Mouse (Mus musculus) embryonic facial prominence, embryonic 13.5 days (tissue): ENCODE measurements around the gene Gm13287. TPM values are rescaled to one million over a fixed set of nuclear protein-coding genes. Genes with fewer than 3 reads are reported as not detected.
A peak's percentile ranks its signal among the peaks of the same experiment; 100 is the strongest.
"Not testable (repeated sequence)": the region's sequence is repeated elsewhere in the genome, so short reads cannot be mapped to it uniquely, and the experiment has no call there.

ENCODE experiments used
- ATAC-seq: fragments of 200-750 bp; cut with Nextera tagmentation; 2 replicates; pipeline ENCODE4 v1.8.0; 2017; ENCODE audit warnings: low read depth; ENCODE audit not compliant: insufficient number of reproducible peaks, insufficient read depth, low FRiP score, low TSS enrichment
- H3K27ac ChIP-seq: fragments of 300-500 bp; sonication (generic); 2 replicates; pipeline ENCODE4 v1.5.1; 2015; ENCODE audit warnings: moderate library complexity, mild to moderate bottlenecking, inconsistent platforms
- H3K27me3 ChIP-seq: fragments of 300-500 bp; sonication (generic); 2 replicates; pipeline ENCODE4 v1.6.1; 2015; ENCODE audit warnings: mild to moderate bottlenecking, inconsistent platforms
- H3K36me3 ChIP-seq: fragments of 300-500 bp; sonication (generic); 2 replicates; pipeline ENCODE4 v1.6.1; 2015; ENCODE audit warnings: mild to moderate bottlenecking, inconsistent platforms
- H3K4me1 ChIP-seq: fragments of 300-500 bp; sonication (generic); 2 replicates; pipeline ENCODE4 v1.6.1; 2015; ENCODE audit warnings: inconsistent platforms
- H3K4me2 ChIP-seq: fragments of 300-500 bp; sonication (generic); 2 replicates; pipeline ENCODE4 v1.6.1; 2015; ENCODE audit warnings: moderate library complexity, mild to moderate bottlenecking, inconsistent platforms
- H3K4me3 ChIP-seq: fragments of 300-500 bp; sonication (generic); 2 replicates; pipeline ENCODE4 v1.5.1; 2015; ENCODE audit warnings: mild to moderate bottlenecking, inconsistent platforms
- H3K9ac ChIP-seq: fragments of 300-500 bp; sonication (generic); 2 replicates; pipeline ENCODE4 v1.6.1; 2015; ENCODE audit warnings: mild to moderate bottlenecking, inconsistent platforms
- H3K9me3 ChIP-seq: fragments of 300-500 bp; sonication (generic); 2 replicates; pipeline ENCODE4 v1.6.1; 2016; ENCODE audit warnings: inconsistent platforms
- WGBS: fragments of 180-500 bp; shearing (Covaris S2); methylation state at CpG from one replicate; pipeline ENCODE4 v1.1.7; 2015; ENCODE audit warnings: mixed read lengths; 5-methylcytosine and 5-hydroxymethylcytosine counted together
- polyA plus RNA-seq: library from polyadenylated mRNA; unstranded; fragments of >200 nt; fragmentation: Nextera tagmentation; extraction: Ambion mirVana; gene quantifications from 2 replicates; pipeline ENCODE4 v1.2.1, GENCODE M21; 2015

The Gm13287 gene
- polyA plus RNA-seq, 1 experiment from 2014 or later: not detected

GRCm38 (mm10) chr4:88805761-88806160 is 2.7 kb downstream of the Gm13287 start:
- H3K9ac ChIP-seq: 0 out of 2 replicates have a peak overlapping the region, but pooled peaks have one; percentile 55
- H3K4me2 ChIP-seq: peak overlapping the region; percentile 45
- H3K36me3 ChIP-seq, H3K9me3 ChIP-seq, ATAC-seq, H3K27ac ChIP-seq, H3K4me1 ChIP-seq, H3K27me3 ChIP-seq: not testable (repeated sequence)
- peak overlapping the region; percentile 32 for H3K4me3 ChIP-seq
- WGBS: 0% methylated on average over 13 of the region's 34 CpGs

GRCm38 (mm10) chr4:88815928-88816327 is 12.9 kb downstream of the Gm13287 start, which contains the start of gene Ifna7:
Gene Ifna7, plus strand, starts transcription at chr4:88816228.
- ATAC-seq: no peak
- H3K27ac ChIP-seq: no peak within 1 kb of the TSS
- H3K36me3 ChIP-seq: no peaks in the 10 kb centered on the region
- no peaks in the 10 kb centered on the region for H3K4me1 ChIP-seq
- H3K4me3 ChIP-seq: no peak within 1 kb of the TSS
- H3K9ac ChIP-seq: no peak within 1 kb of the TSS
- H3K4me2 ChIP-seq: no peak within 1 kb of the TSS
- no peaks in the 10 kb centered on the region for H3K9me3 ChIP-seq
- WGBS: 63% methylated on average over 3 of the region's 3 CpGs
- 0 out of 2 replicates have a peak, but pooled peaks cover 3% of the 10 kb centered on the region for H3K27me3 ChIP-seq

GRCm38 (mm10) chr4:88819659-88820058 is 16.6 kb downstream of the Gm13287 start, which contains the start of gene Ifna11:
Gene Ifna11, plus strand, starts transcription at chr4:88819959.
- Histone ChIP-seq H3K4me3 (no peak within 1 kb of the TSS), H3K4me1 (no peaks in the 10 kb centered on the region), H3K36me3 (no peaks in the 10 kb centered on the region), H3K4me2 (no peak within 1 kb of the TSS), H3K9me3 (no peaks in the 10 kb centered on the region), H3K27ac (no peak within 1 kb of the TSS), H3K27me3 (0 out of 2 replicates have a peak, but pooled peaks cover 3% of the 10 kb centered on the region), H3K9ac (no peak within 1 kb of the TSS)
- no peak for ATAC-seq
- 91% methylated on average over 1 of the region's 1 CpGs for WGBS

- no peaks in the 10 kb centered on the region for H3K4me1 ChIP-seq
- H3K4me3 ChIP-seq: no peak overlapping the region
- no peak for ATAC-seq
- no peak overlapping the region for H3K9ac ChIP-seq
- WGBS: 23% methylated on average over 4 of the region's 4 CpGs
- no peaks in the 10 kb centered on the region for H3K9me3 ChIP-seq
- no peak overlapping the region for H3K27ac ChIP-seq
- H3K36me3 ChIP-seq: no peaks in the 10 kb centered on the region
- 0 out of 2 replicates have a peak, but pooled peaks cover 2% of the 10 kb centered on the region for H3K27me3 ChIP-seq
- no peak overlapping the region for H3K4me2 ChIP-seq
Measured at GRCm38 (mm10) chr4:88822995-88823394, 19.9 kb downstream of the Gm13287 start.

GRCm38 (mm10) chr4:88827116-88827515 is 24.1 kb downstream of the Gm13287 start, which contains the start of gene Ifna6:
Gene Ifna6, plus strand, starts transcription at chr4:88827416.
- not testable (repeated sequence) for H3K9me3 ChIP-seq, H3K27ac ChIP-seq, H3K27me3 ChIP-seq, ATAC-seq, H3K9ac ChIP-seq, H3K4me2 ChIP-seq, H3K36me3 ChIP-seq, H3K4me3 ChIP-seq, H3K4me1 ChIP-seq

GRCm38 (mm10) chr4:88830523-88830922 is 27.5 kb downstream of the Gm13287 start:
- H3K4me2 ChIP-seq: no peak overlapping the region
- H3K27ac ChIP-seq: no peak overlapping the region
- WGBS: 25% methylated on average over 4 of the region's 4 CpGs
- H3K36me3 ChIP-seq: no peaks in the 10 kb centered on the region
- no peaks in the 10 kb centered on the region for H3K9me3 ChIP-seq
- H3K9ac ChIP-seq: no peak overlapping the region
- no peak overlapping the region for H3K4me3 ChIP-seq
- ATAC-seq: no peak
- no peaks in the 10 kb centered on the region for H3K4me1 ChIP-seq
- no peaks in the 10 kb centered on the region for H3K27me3 ChIP-seq

GRCm38 (mm10) chr4:88835225-88835624 is 32.2 kb downstream of the Gm13287 start, which contains the start of gene Ifna5:
Gene Ifna5, plus strand, starts transcription at chr4:88835525.
- H3K9ac ChIP-seq, H3K27ac ChIP-seq, ATAC-seq, H3K4me3 ChIP-seq, H3K9me3 ChIP-seq, H3K4me1 ChIP-seq, H3K36me3 ChIP-seq, H3K27me3 ChIP-seq, H3K4me2 ChIP-seq: not testable (repeated sequence)
- 83% methylated on average over 1 of the region's 1 CpGs for WGBS

GRCm38 (mm10) chr4:88838828-88839227 is 35.8 kb downstream of the Gm13287 start:
- Histone ChIP-seq H3K36me3 (no peaks in the 10 kb centered on the region), H3K9ac (no peak overlapping the region), H3K4me1 (no peaks in the 10 kb centered on the region), H3K4me3 (no peak overlapping the region), H3K27ac (no peak overlapping the region), H3K9me3 (no peaks in the 10 kb centered on the region), H3K4me2 (no peak overlapping the region), H3K27me3 (no peaks in the 10 kb centered on the region)
- 47% methylated on average over 3 of the region's 3 CpGs for WGBS
- no peak for ATAC-seq

- no peaks in the 10 kb centered on the region for H3K9me3 ChIP-seq
- WGBS: 70% methylated on average over 3 of the region's 3 CpGs
- H3K27me3 ChIP-seq: no peaks in the 10 kb centered on the region
- H3K36me3 ChIP-seq: no peaks in the 10 kb centered on the region
- no peak overlapping the region for H3K4me2 ChIP-seq
- no peak overlapping the region for H3K4me3 ChIP-seq
- H3K27ac ChIP-seq: no peak overlapping the region
- H3K9ac ChIP-seq: no peak overlapping the region
- H3K4me1 ChIP-seq: no peaks in the 10 kb centered on the region
- ATAC-seq: no peak
Measured at GRCm38 (mm10) chr4:88840058-88840457, 37.0 kb downstream of the Gm13287 start.

GRCm38 (mm10) chr4:88841438-88841911 is 38.4 kb downstream of the Gm13287 start, which contains the start of gene Ifna4:
Gene Ifna4, plus strand, starts transcription at chr4:88841861.
- Histone ChIP-seq H3K4me2 (no peak within 1 kb of the TSS), H3K27ac (no peak within 1 kb of the TSS), H3K9ac (no peak within 1 kb of the TSS), H3K27me3 (no peaks in the 10 kb centered on the region), H3K36me3 (no peaks in the 10 kb centered on the region), H3K9me3 (no peaks in the 10 kb centered on the region), H3K4me1 (no peaks in the 10 kb centered on the region), H3K4me3 (no peak within 1 kb of the TSS)
- ATAC-seq: no peak
- WGBS: 34% methylated on average over 2 of the region's 2 CpGs

- H3K36me3 ChIP-seq: no peaks in the 10 kb centered on the region
Measured at GRCm38 (mm10) chr4:88845334-88845733, 42.3 kb downstream of the Gm13287 start.

GRCm38 (mm10) chr4:88849698-88850097 is 46.6 kb downstream of the Gm13287 start, which contains the start of gene Ifna1:
Gene Ifna1, plus strand, starts transcription at chr4:88850087.
- no peaks in the 10 kb centered on the region for H3K27me3 ChIP-seq
- no peaks in the 10 kb centered on the region for H3K4me1 ChIP-seq
- no peak within 1 kb of the TSS for H3K27ac ChIP-seq
- no peak for ATAC-seq
- no peaks in the 10 kb centered on the region for H3K36me3 ChIP-seq
- 70% methylated on average over 1 of the region's 1 CpGs for WGBS
- H3K4me2 ChIP-seq: no peak within 1 kb of the TSS
- H3K4me3 ChIP-seq: no peak within 1 kb of the TSS
- H3K9ac ChIP-seq: no peak within 1 kb of the TSS
- no peaks in the 10 kb centered on the region for H3K9me3 ChIP-seq

More at GRCm38 (mm10) chr4:88845334-88845733, 42.3 kb downstream of the Gm13287 start:
- H3K9ac ChIP-seq: no peak overlapping the region
- H3K4me2 ChIP-seq: no peak overlapping the region
- no peaks in the 10 kb centered on the region for H3K9me3 ChIP-seq
- H3K4me1 ChIP-seq: no peaks in the 10 kb centered on the region
- 30% methylated on average over 2 of the region's 2 CpGs for WGBS
- H3K27me3 ChIP-seq: no peaks in the 10 kb centered on the region
- H3K27ac ChIP-seq: no peak overlapping the region
- no peak overlapping the region for H3K4me3 ChIP-seq
- no peak for ATAC-seq
